Mouse (Mus musculus) heart, postnatal 0 days (tissue): ENCODE data around the gene Sfta2.

ENCODE experiments used
- CTCF ChIP-seq: IDR thresholded peaks from 2 replicates; pipeline ENCODE4 v1.5.1; 2016; ENCODE audit warnings: antibody characterized with exemption, control low read depth, low read depth
- EP300 ChIP-seq: IDR thresholded peaks from 2 replicates; pipeline ENCODE4 v1.6.1; 2016; ENCODE audit warnings: antibody characterized with exemption, low read depth

DNA sequence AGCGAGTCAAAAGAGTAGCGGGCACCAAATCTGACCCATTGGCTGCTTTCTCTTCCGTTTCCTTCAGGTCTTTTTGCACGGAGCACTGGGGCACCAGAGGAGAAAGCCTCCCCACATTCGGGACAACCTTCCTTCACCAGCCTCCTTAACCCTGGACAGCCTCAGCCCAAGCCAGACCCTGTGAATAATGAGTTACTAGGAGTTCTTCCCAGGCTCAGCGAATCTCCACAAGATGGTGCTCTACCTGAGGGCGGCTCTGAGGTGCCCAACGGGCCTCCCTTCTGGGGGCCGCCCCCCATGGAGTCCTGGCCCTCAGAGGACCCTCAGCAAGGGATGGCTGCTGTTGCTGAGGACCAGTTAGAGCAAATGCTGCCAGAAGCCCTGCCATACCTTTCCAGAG, 33.6 kb upstream of the Sfta2 start:
- TF ChIP-seq CTCF (no peak), EP300 (no peak)
